In the genomic region with DNA sequence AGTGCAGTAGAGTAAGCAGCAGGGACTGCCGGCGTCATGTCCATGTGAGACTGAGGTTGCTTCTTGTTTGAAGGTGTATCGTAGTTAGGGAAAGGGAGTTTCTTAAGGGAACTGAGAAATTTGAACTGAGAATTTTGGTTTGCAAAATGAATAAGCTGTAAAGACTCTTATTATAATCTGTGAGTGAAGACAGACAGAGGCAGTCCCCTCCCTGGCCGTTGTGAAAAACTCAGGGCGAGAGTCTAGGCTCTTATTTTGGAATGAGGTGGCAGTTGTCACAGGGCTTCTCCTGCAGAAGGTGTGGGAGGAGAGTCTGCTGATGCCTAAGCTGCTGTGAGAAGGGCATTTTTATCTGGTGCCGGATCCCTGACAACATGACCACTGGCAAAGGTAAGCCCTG, we compare ENCODE assay signal across 10 mouse cellular contexts.
DNase-seq lines count a peak whose midpoint lies in the region; ATAC-seq lines count a peak whose summit lies in the region.
"Had no signal": no experiment of that assay in that cellular context is flagged by ENCODE, and none has a peak within 500 bp of the region (broad histone marks: within the 10 kb centered on the region; RNA-seq: fewer than 3 reads in every experiment).

No protein-coding gene starts in this region.

- peak; percentile 83 for ATAC-seq in frontal cortex, adult (ENCODE audit: low TSS enrichment)
- ATAC-seq in midbrain, embryonic 16.5 days: no peak
- no peak for ATAC-seq in CD4-positive, CD25-positive, alpha-beta regulatory T cell, adult 4 months
- ATAC-seq: intestine, embryonic 15.5 days had no signal

- H3K9me3 ChIP-seq in midbrain, embryonic 16.5 days (replicated peaks; ENCODE audit: control insufficient read depth, low read length, poor library complexity, severe bottlenecking): no peaks in the 10 kb centered on the region
- H3K9me3 ChIP-seq in midbrain, embryonic 10.5 days (replicated peaks): no peaks in the 10 kb centered on the region
- H3K9me3 ChIP-seq: embryonic facial prominence, embryonic 15.5 days; intestine, embryonic 15.5 days had no signal

- no peaks in the 10 kb centered on the region for H3K27me3 ChIP-seq in midbrain, embryonic 16.5 days (ENCODE audit: control insufficient read depth, insufficient read depth, low read depth, low read length)
- H3K27me3 ChIP-seq in midbrain, embryonic 10.5 days (ENCODE audit: low read depth, poor library complexity, severe bottlenecking): no peaks in the 10 kb centered on the region
- H3K27me3 ChIP-seq: embryonic facial prominence, embryonic 15.5 days; intestine, embryonic 15.5 days had no signal

- H3K4me1 ChIP-seq in midbrain, embryonic 16.5 days (ENCODE audit: control insufficient read depth, insufficient read depth, low read length): peaks cover 4% of the 10 kb centered on the region
- peaks cover 4% of the 10 kb centered on the region for H3K4me1 ChIP-seq in midbrain, embryonic 10.5 days
- H3K4me1 ChIP-seq: embryonic facial prominence, embryonic 15.5 days; intestine, embryonic 15.5 days had no signal

- H3K4me2 ChIP-seq in midbrain, embryonic 16.5 days (ENCODE audit: low read length): no peak overlapping the region
- H3K4me2 ChIP-seq: embryonic facial prominence, embryonic 15.5 days; intestine, embryonic 15.5 days had no signal

- peak overlapping the region; percentile 38; the same call in 1 of the 2 replicates for H3K27ac ChIP-seq in midbrain, embryonic 16.5 days (ENCODE audit: low read length)
- no peak overlapping the region for H3K27ac ChIP-seq in midbrain, embryonic 10.5 days (replicated peaks)
- H3K27ac ChIP-seq: embryonic facial prominence, embryonic 15.5 days; intestine, embryonic 15.5 days had no signal

- WGBS in midbrain, embryonic 16.5 days: 78% methylated on average over 6 of the region's 6 CpGs
- 87% methylated on average over 6 of the region's 6 CpGs for WGBS in midbrain, embryonic 10.5 days

- no peaks in the 10 kb centered on the region for H3K36me3 ChIP-seq in midbrain, embryonic 16.5 days (ENCODE audit: control insufficient read depth, insufficient read depth, low read length)
- peaks cover 38% of the 10 kb centered on the region for H3K36me3 ChIP-seq in midbrain, embryonic 10.5 days
- H3K36me3 ChIP-seq: embryonic facial prominence, embryonic 15.5 days; intestine, embryonic 15.5 days had no signal

- H3K9ac ChIP-seq in midbrain, embryonic 16.5 days (ENCODE audit: low read depth, low read length): no peak overlapping the region
- H3K9ac ChIP-seq: embryonic facial prominence, embryonic 15.5 days; intestine, embryonic 15.5 days had no signal

- no peak for DNase-seq in frontal cortex, postnatal 25 days (ENCODE audit: low spot score in 2 of 2)
- DNase-seq in midbrain, embryonic 10.5 days (ENCODE audit: low spot score): no peak
- peak; percentile 53 to 70 for DNase-seq in left cerebral cortex, adult 18-20 months (ENCODE audit: low spot score in 2 of 2)
- peak; percentile 24 to 66 for DNase-seq in right cerebral cortex, postnatal 36 days (ENCODE audit: low spot score in 2 of 2)
- no peak for DNase-seq in neural tube, embryonic 10.5 days (ENCODE audit: extremely low spot score, low spot score)

- no peak overlapping the region for H3K4me3 ChIP-seq in midbrain, embryonic 16.5 days (ENCODE audit: low read depth, low read length)
- no peak overlapping the region for H3K4me3 ChIP-seq in midbrain, embryonic 10.5 days
- H3K4me3 ChIP-seq: embryonic facial prominence, embryonic 15.5 days; intestine, embryonic 15.5 days had no signal

Comparison
In these comparisons a context has a peak if more than half of its experiments do, and no peak if none do; other contexts are left out.
1. DNase-seq: peak in left cerebral cortex, adult 18-20 months (2 of 2) and right cerebral cortex, postnatal 36 days (2 of 2); none in frontal cortex, postnatal 25 days (0 of 2), midbrain, embryonic 10.5 days (single experiment) and neural tube, embryonic 10.5 days (single experiment).